Mouse (Mus musculus) small intestine, adult 2 months (tissue): ENCODE measurements around the gene Aptx.

ENCODE experiments used
- CTCF ChIP-seq: fragments of 200-500 bp; IDR thresholded peaks from 2 replicates; pipeline ENCODE4 v1.5.1; 2012; ENCODE audit warnings: low read depth, mild to moderate bottlenecking, control low read depth, inconsistent platforms, low read length, moderate library complexity, mixed read lengths; ENCODE audit not compliant: insufficient replicate concordance, insufficient read length; ENCODE audit errors: extremely low read depth
- POLR2A ChIP-seq: fragments of 200-500 bp; IDR thresholded peaks from 2 replicates; pipeline ENCODE4 v1.6.1; 2012; ENCODE audit warnings: low read depth, mild to moderate bottlenecking, control low read depth, inconsistent platforms, low read length, moderate library complexity

DNA sequence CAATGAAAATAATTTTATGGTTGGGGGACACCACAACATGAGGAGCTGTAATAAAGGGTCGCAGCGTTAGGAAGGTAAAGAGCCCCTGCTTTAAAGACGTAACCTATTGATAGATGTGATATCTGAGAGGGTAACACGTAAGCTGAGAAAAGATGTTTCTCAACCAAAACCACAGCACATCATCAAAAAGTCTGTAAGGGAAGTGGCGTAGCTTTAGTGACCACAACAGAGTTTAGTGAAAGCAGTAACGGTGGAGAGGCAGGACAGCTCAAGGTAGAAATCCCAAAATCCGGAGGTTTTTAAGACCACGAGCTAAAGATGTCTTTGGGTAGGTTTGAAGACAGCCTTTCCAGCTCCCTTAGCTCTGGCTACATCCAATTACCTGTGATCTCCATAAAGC lies 17.9 kb upstream of the Aptx start:
- no peak for TF ChIP-seq POLR2A
- TF ChIP-seq CTCF: no peak
